Mouse (Mus musculus) heart, embryonic 15.5 days (tissue): ENCODE measurements at regions not wholly inside any gene's neighbourhood (a gene's known extent, or its start where the extent isn't known, plus 50 kb on each side); places are given as distances from the start of the nearest gene placed in this dataset.

Source experiments
- ATAC-seq: fragments of 200-750 bp; cut with Nextera tagmentation; replicated peaks from 2 replicates; pipeline ENCODE4 v1.8.0; 2017; ENCODE audit warnings: low read depth, moderate TSS enrichment; ENCODE audit not compliant: insufficient number of reproducible peaks, insufficient read depth, low FRiP score
- H3K27ac ChIP-seq: fragments of 300-500 bp; sonication (generic); 2 replicates; pipeline ENCODE4 v1.5.1; 2015; ENCODE audit warnings: mild to moderate bottlenecking, inconsistent platforms
- H3K27me3 ChIP-seq: fragments of 300-500 bp; sonication (generic); 2 replicates; pipeline ENCODE4 v1.6.1; 2015; ENCODE audit warnings: inconsistent platforms
- H3K36me3 ChIP-seq: fragments of 300-500 bp; sonication (generic); 2 replicates; pipeline ENCODE4 v1.6.1; 2015; ENCODE audit warnings: mild to moderate bottlenecking, inconsistent platforms
- H3K4me1 ChIP-seq: fragments of 300-500 bp; sonication (generic); replicated peaks from 2 replicates; pipeline ENCODE4 v1.6.1; 2015; ENCODE audit warnings: inconsistent platforms
- H3K4me2 ChIP-seq: fragments of 300-500 bp; sonication (generic); 2 replicates; pipeline ENCODE4 v1.6.1; 2015; ENCODE audit warnings: inconsistent platforms, mild to moderate bottlenecking, moderate library complexity
- H3K4me3 ChIP-seq: fragments of 300-500 bp; sonication (generic); 2 replicates; pipeline ENCODE4 v1.5.1; 2015; ENCODE audit warnings: mild to moderate bottlenecking, inconsistent platforms
- H3K9ac ChIP-seq: fragments of 300-500 bp; sonication (generic); 2 replicates; pipeline ENCODE4 v1.6.1; 2015; ENCODE audit warnings: mild to moderate bottlenecking, inconsistent platforms
- H3K9me3 ChIP-seq: fragments of 300-500 bp; sonication (generic); replicated peaks from 2 replicates; pipeline ENCODE4 v1.6.1; 2016; ENCODE audit warnings: inconsistent platforms
- WGBS: fragments of 180-500 bp; shearing (Covaris S2); methylation state at CpG from one replicate; pipeline ENCODE4 v1.1.7; 2015; ENCODE audit warnings: mixed read lengths; 5-methylcytosine and 5-hydroxymethylcytosine counted together

DNA sequence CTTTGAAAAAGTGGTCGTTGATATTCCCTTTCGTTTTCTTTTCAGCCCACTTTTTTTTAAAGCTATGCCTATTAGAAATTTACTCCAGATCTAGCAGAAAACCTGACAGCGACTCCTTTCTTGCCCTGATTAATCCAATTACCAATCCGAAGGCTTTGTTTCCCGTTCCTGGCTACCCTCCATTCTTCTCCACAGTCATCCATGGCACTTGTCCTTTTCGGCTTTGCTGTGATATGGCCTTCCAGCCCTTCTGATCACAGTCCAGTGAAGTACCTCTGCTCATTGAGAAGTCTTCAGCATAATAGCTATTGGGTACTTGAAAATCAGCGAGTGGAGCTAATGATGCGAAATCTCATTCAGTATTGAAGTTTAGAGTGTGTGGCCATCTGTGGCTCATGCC lies 99.0 kb upstream of the Alg10b start:
- Histone ChIP-seq H3K27ac (no peak overlapping the region), H3K9ac (no peak overlapping the region), H3K4me2 (no peak overlapping the region), H3K4me1 (no peaks in the 10 kb centered on the region), H3K9me3 (no peaks in the 10 kb centered on the region), H3K4me3 (no peak overlapping the region), H3K27me3 (no peaks in the 10 kb centered on the region), H3K36me3 (no peaks in the 10 kb centered on the region)
- no peak for ATAC-seq
- WGBS, result 68% methylated on average over 8 of the region's 8 CpGs

DNA sequence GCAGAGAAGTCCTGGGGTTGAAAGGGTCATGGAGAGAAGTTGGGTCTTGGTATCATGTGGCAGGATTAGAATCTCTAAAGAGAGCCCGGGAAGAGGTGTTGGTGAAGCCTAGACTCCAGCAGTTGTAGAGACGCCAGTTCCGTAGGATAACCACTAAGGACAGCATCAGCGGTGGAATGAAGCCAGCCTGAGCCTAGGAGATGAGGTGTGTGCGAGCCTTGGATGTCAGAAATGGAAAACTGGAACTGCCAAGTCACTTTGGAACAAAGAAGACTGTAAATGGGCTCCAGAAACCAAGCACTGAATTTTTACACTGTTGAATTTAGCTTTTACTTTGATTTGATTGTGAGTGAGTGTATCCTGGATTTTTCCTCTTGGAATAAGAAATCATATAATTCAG lies 92.3 kb upstream of the Alg10b start:
- 69% methylated on average over 5 of the region's 5 CpGs for WGBS
- Histone ChIP-seq H3K4me3 (no peak overlapping the region), H3K36me3 (no peaks in the 10 kb centered on the region), H3K9ac (no peak overlapping the region), H3K4me2 (no peak overlapping the region), H3K9me3 (no peaks in the 10 kb centered on the region), H3K27ac (no peak overlapping the region), H3K27me3 (no peaks in the 10 kb centered on the region), H3K4me1 (no peaks in the 10 kb centered on the region)
- ATAC-seq, result no peak

DNA sequence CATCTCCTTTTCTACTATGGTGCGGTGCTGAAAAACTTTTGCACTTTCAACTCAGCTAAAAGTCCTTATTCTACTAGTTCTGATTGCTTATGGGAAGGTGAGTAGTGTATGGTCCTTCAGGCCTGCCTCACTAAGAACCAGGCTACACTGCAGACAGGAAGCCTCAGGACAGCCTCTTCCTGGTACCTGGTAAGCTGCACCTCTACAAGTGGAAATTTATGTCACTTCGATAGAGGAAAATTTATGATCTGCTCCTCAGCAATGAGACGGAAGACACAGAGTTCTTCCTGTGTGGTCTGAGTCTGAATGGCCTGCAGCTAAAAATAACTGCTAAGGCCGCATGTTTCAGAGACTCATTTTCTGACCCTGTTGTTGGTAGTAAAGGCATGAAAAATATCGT lies 83.1 kb upstream of the Alg10b start:
- Histone ChIP-seq H3K27me3 (no peaks in the 10 kb centered on the region), H3K4me2 (no peak overlapping the region), H3K9ac (no peak overlapping the region), H3K4me3 (no peak overlapping the region), H3K4me1 (no peaks in the 10 kb centered on the region), H3K27ac (no peak overlapping the region), H3K9me3 (no peaks in the 10 kb centered on the region), H3K36me3 (no peaks in the 10 kb centered on the region)
- no peak for ATAC-seq
- WGBS, result 40% methylated on average over 5 of the region's 5 CpGs

GRCm38 (mm10) chr15:90148663-90149062 lies 75.4 kb upstream of the Alg10b start:
- no peak overlapping the region for H3K4me3 ChIP-seq
- no peak overlapping the region for H3K27ac ChIP-seq
- H3K4me1 ChIP-seq, result no peaks in the 10 kb centered on the region
- no peaks in the 10 kb centered on the region for H3K9me3 ChIP-seq
- no peaks in the 10 kb centered on the region for H3K27me3 ChIP-seq
- H3K36me3 ChIP-seq, result no peaks in the 10 kb centered on the region
- no peak overlapping the region for H3K9ac ChIP-seq
- H3K4me2 ChIP-seq, result no peak overlapping the region
- no peak for ATAC-seq

DNA sequence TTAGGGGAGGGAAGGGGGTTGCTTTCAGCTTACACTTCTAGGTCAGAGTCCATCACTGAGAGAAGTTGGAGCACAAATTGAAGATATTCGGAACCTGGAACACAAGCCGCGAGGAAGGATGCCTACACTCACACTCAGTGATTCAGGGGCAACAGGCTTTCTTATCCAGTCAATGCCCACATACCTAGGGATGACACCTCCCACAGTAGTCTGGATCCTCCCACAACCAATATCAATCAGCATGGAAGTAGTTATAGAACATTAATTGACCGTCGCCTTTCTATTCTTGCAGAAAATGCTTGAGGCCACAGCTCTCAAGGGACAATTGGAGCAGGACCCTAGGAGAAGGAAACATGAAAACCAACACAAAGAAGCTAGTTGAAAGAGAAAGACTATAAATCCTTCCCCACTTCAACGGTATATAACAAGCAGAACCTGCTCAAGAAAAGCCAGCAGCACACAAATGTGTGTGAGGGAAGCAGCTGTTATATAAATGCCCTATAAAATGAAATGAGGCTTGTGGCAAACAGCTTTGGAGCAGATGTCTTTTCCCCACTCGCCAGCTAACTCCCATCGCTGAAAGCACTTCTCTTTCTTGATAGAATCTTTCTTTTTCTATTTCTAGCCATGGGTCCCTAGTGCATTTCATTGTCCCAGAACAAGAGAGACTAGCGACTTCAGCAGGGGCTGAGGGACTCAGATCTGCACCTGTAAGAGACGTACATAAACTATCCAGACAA lies 70.1 kb upstream of the Alg10b start:
- H3K4me2 ChIP-seq, result no peak overlapping the region
- ATAC-seq, result no peak
- no peak overlapping the region for H3K9ac ChIP-seq
- no peaks in the 10 kb centered on the region for H3K4me1 ChIP-seq
- H3K27me3 ChIP-seq, result no peaks in the 10 kb centered on the region
- no peaks in the 10 kb centered on the region for H3K9me3 ChIP-seq
- H3K27ac ChIP-seq, result no peak overlapping the region
- H3K36me3 ChIP-seq, result no peaks in the 10 kb centered on the region
- 78% methylated on average over 10 of the region's 10 CpGs for WGBS
- no peak overlapping the region for H3K4me3 ChIP-seq
